Mouse (Mus musculus) MN1 (cell line): Measurements from ENCODE around the gene S100a14.
A peak's percentile ranks its signal among the peaks of the same experiment; 100 is the strongest.

Experiments used
- DNase-seq: peaks from one replicate; pipeline ENCODE4 v3.0.0-alpha.2; 2016; ENCODE audit warnings: low spot score

Gene S100a14

DNA sequence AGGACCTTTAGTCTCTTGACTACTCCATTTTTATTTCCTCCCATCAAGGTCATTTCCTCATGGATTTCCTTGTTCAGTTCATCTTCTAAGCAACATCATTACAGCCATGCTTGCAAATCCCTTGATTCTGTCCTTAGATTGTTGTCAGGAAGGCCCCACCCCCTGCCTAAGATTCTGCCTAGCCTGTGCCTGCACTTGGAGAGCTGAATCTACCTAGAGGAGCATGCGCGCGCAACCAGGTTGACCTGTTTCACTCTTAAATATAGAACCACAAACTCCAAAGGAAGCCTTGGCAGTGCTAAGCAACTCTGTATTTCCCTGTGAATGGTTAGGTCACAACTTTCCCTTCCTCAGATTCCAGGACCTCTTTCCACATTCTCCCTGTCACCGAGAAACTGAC is 8.9 kb upstream of the S100a14 start:
- no peak for DNase-seq

DNA sequence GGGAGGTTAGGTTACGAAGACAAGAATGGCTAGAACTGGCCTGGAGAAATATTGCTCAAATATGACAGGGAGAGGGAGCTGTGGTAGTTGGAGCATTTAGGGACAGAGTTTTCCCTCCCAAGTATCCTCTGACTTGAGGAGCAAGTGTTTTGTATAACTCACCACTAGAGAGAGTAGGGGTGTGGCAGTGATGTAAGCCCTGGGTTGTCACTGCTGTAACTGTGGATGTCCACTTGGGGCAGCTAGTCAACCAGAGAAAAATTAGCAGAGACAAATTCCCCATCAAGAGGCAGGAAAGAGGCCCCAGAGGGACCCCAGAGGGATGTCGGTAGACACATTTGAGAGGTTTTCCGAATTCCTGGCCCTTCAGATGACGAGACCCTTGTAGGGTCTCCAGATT is 1.2 kb upstream of the S100a14 start:
- peak; percentile 89 for DNase-seq

DNA sequence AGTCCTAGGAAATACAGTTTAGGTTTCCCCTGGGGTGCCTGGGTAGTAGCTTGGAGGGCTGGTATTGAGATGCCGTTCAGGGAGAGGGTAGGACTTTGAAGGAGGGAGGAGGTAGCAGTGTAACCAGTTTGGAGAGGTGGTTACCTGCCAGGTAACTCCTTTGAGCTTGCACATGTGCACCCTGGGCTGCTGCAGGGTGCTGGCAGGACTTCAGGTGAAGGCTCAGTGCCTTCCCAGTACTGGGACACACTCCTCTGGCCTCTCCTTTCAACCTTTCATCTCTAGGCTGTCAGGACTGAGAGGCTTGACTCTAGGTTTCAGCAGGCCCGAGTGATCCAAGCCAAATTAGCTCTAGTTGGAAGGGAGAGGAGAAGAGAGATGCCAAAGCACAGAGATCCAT is 580 bp upstream of the S100a14 start:
- DNase-seq = peak; percentile 25

DNA sequence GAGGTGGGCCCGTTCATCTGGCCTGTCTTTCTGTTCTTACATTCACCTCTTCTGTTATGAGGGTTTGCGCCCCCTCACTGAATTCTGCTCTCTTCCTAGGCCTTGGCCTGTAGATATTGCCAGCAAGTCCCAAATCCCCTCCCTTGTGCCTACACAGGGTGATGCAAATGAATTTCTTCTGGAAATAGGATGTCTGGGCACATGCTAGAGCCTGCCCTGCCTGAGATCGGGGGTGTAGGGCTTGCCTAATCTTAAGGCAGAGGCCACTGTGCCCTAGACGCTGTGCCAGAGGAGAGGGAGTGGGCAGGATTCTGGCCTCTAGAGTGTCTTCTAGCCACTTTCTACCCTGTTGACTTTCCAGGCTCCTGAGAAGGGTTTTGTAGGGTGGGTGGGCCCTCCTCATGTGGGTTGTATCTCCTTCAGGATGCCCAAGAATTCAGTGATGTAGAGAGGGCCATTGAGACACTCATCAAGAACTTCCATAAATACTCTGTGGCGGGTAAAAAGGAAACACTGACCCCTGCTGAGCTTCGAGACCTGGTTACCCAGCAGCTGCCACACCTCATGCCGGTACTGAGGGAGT is 726 bp downstream of the S100a14 start:
- DNase-seq = no peak

DNA sequence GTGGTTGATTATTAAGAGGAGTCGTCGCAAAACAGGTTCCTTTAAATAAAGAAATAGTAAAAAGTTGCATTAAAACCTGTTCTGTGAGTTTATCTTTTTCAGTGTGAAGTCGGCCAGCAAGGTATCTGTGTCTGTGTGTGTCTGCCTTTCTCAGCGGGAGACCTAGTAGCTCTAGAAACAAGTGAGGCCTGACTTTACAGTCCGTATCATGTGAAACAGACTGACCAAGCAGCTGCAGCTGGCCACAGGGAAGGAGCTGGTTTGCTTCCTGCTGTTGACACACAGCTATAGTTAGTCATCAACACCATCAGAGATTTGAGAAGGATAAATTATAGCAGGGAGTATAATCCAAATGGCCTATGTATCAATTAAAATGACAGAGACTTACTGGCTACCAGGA is 5.1 kb downstream of the S100a14 start:
- no peak for DNase-seq

DNA sequence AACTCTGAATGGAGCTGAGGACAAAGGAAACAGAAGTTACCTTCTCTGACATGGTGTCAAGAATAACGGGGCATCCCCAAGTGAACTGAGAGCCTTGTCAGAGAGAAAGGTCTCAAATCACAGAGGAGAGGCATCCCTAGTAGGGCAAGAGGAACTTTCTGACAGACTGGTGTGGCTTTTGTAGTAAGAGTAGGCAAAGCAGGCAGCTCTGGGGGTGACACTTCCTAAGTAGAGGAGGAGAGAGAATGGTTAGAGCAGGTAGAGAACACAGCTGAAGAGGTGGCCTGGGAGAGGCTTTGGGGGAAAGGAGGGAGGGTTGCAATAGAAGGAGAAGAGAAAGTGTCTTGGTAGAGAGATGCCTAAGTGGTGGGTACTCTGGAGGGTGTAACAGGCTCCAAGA is 8.8 kb downstream of the S100a14 start:
- DNase-seq = no peak

DNA sequence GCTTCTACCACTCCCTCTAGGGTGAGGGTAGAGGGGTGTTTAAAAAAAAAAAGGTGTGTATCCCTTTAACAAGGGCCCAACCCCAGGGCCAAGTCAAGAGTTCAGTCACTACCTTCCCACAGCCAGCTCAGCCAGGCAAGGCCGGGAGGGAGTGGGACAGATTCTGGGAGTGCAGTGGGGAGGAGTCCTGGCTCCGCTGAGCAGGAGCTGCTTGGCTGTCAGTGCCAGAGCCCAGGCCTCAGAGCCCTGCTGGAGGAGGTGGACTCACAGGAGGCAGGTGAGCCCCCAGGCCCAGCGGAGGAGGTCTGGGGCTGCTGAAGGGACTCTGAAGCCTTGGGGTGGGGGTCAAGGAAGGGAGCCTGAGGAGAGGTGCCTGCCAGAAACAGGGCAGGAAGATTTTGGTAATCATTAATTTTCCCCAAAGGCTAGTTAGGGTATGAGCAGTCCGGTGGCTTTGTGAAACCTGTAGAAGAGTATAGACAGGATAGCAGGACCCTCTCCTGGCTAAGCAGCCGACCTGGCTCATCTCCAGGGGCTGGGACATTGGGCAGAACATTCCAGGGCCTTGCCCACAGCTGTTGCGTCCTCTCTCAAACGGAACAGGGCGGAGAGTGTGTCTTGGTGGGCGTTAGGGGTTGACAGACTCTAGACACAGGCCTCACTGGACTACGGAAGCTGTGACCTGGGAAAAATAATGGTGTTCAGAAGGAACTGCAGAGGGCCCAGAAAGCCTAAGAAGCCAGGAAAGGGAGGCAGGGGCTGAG is 10.7 kb downstream of the S100a14 start, which contains the start of gene S100a16:
Gene S100a16 (plus strand): TSS at position 114 of the 764 bp plus-strand sequence.
- peak; percentile 74 for DNase-seq

DNA sequence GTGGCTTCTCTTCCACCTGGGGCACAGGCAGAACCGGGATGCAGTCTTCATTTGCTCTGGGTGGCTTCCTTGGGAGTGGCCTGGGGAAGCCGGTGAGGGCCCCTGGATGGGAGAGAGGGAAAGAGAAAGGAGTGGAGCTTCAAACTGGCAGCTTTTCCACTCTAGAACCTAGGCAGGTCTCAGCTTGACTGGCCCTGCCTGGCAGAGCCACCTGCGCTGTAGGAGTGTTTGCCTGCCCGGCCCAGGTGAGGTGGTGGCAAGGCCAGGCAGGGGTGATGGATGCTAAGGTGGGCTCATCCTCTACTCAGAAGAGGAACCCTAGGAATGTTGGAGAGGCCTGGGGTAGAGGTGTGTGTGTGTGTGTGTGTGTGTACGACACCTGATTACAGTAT is 11.2 kb downstream of the S100a14 start:
- DNase-seq = no peak

DNA sequence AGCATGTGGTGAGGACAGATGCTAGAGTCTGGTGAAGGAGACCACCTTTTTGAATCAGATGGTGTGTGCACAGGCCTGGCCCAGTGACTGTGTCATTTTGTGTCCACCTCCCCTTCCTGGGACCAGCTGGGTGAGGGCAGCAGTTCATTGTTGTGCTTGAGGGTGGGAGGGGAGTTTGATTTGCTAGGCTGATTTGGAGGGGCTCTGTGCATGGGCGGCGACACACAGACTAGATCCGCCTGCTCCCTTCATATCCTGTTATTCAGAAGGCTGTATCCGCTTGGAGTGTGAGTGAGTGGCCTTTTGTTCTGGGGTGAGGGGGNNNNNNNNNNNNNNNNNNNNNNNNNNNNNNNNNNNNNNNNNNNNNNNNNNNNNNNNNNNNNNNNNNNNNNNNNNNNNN is 14.2 kb downstream of the S100a14 start:
- DNase-seq = no peak

DNA sequence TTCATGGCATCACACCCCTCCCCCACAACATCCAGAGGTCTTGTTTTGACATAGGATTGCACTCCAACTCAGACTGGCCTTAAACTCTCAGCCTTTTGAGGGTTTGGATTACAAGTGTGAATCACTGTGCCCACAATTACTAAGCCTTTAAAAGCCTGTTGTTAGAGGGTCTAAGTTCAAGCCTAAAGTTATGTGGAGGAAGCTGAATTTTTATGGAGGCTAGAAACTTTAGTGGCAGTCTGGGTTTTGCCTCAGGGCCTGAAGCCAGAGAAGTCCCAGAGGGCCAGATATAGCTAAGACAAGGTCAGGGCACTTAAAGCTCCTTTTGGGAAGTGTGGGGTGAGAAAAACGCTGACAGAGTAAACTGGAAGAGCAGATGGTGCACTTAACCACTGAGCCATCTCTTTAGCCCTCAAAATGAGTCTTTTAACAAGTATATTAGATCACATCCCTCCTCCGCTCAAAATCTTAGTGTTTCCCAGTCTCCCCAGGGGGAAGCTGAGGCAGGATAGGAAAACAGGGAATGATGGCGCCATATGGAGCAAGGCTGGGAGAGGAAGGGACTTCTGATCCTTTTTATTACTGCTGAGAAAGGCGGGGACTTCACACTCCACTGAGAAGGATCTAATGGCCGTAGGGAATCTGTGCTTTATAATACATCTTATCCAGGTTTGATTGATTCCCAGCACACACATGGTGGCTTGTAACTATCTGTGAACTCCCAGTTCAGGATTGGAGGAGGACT is 23.2 kb downstream of the S100a14 start:
- DNase-seq = no peak

DNA sequence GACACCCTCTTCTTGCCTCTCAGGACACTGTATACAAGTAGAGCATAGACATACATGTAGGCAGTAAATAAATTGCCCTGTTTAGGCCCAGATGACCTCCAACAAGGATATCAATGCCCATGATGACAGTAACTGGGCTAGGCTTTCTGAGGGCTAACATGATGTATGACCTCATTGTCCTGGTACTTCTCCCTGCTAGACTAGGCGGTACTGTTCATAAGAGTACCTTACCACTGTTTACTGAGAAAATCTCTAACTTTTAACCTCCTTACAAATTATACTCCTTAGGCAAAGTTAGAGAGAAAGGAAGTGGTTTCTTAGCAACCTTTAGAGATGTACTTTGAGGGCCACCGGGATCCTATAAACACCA is 23.8 kb downstream of the S100a14 start:
- no peak for DNase-seq

DNA sequence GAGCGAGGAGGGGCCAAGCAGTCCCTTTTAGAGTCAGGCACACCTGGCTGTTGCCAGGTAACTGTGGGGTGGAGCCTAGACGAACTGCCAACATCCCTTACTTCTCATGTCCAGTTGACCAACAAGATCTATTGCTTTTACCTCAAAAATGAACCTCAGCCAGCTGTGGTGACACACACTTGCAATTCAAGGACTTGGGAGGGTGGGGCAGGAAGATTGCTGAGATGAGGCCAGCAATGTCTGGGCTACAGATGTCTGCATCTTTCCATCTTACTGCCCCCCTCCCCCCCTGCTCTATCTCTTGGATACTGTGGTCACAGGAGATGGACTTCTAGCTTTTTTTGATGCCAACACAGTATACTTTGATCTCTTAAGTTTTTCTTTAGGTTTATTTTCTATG is 25.6 kb downstream of the S100a14 start:
- no peak for DNase-seq

DNA sequence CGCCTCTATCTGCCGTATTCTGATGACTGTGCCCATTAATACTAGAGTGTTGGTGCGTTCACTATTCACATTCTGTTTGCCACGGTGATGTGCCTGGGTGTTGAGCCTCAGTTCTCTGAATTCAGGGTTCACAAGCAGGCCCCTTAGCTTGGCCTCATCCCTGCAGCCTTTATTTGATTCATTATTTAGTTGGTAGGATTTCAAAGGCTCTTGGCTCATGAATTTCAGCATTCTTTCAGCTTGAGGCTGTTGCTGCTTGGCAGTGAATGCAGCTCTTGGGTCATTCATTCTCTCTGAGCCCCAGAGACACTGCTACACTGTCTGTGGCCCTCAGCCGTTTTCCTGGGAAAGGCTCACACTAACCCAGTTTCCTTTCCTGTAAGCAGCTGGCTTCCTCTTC is 29.3 kb downstream of the S100a14 start:
- DNase-seq = no peak

DNA sequence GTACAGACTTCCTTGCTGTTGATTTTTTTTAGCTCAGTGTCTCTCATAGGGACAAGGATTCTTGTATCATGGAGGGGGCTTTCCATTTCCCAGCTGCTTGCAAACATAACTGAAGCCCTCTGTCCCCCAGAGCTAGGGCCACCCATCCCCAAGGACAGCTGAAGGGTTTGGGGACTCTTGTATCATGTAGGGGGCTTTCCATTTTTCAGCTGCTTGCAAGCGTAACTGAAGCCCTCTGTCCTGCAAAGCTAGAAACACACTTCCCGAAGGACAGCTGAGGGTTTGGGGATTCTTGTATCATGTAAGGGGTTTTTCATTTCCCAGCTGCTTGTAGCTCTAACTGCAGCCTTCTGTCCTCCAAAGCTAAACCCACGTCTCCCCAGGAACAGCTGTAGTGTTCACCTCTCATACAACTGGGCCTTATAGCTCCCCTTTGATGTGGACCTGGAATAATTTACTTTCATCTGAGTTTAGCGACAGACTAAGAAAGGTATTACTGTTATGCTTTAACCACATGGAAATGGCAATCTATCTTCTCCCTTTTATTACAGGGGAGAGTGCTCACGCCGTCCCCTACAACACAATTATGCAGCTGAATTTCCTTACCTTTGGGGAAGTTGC is 33.5 kb downstream of the S100a14 start, which contains the start of gene S100a3:
Gene S100a3 (plus strand): TSS at position 571 of the 621 bp plus-strand sequence.
- DNase-seq = no peak

DNA sequence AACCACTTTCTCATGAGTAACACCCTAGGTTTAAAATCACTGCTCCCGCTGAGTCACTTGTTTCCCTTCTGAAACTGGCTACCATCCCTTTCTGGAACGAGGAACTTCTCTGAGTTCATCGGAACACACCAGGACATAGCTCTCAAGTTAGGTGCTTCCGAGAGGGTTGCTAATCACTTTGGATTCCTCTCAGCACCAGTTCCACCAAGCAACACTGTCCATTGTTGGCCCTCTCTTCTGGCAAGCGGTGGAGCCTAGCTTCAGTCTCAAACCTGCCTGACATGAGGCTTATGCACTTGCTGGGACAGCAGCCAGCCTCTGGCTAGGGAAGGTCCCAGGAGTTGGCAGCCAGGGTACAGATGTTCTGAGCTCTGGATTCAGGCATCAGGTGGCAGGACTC is 48.0 kb downstream of the S100a14 start:
- no peak for DNase-seq

DNA sequence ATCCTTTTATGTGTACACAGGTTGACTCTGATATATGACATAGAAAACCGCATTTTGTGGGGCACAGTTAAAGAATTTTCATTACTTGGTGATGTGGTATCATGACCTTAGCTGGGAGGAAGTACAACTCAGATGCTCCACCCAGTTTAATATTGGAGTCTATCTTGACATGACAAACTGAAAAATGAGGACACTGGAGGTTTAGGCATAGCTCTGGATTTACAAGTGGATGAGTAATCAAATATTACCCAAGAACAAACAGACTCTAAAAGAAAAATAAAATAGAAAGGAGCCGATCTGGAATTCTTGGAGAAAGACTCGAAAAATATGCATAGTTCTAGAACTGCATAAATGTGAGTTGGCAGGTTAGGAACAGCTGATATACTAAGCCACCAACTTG is 48.7 kb downstream of the S100a14 start:
- DNase-seq = no peak

DNA sequence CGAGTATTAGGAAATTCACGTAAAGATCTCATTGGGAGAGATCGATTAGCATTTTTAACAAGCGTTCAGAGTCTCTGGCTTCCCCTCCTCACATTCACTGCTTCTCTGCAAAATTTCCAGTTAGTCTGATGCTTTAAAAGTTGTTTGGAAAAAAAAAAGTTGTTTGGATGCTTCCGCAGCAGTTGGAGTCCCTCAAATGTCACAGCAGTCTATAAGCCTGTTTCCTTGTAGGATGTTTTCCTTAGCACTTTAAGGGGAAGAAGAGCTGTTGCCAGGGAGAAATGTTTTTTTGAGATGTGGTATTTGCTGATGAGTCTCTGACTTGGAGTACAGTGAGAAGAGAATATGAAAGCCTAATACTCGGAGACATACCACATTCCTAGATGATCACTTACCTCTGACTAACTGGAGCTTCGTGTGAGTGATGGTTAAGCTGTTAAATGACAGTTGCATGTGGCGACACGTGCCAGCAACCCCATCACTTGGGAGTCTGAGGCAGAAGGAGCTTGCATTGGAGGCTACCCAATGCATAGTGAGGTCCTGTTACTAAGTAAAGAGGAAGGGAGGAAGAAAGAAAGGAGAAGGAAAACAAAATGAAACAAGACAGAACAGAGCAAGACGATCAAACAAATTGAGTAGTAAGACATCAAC is 49.8 kb downstream of the S100a14 start:
- no peak for DNase-seq
